Mouse (Mus musculus) embryonic facial prominence, embryonic 15.5 days (tissue): Measurements from ENCODE around the gene Rpl10a. TPM values are rescaled to one million over a fixed set of nuclear protein-coding genes. Genes with fewer than 3 reads are reported as not detected.

Experiments
- polyA plus RNA-seq: library from polyadenylated mRNA; unstranded; fragments of >200 nt; fragmentation: Nextera tagmentation; extraction: Ambion mirVana; gene quantifications from 2 replicates; pipeline ENCODE4 v1.2.1, GENCODE M21; 2015

The Rpl10a gene
- polyA plus RNA-seq, 1 experiment from 2014 or later: 681 TPM

Other genes starting within 250 kb of the Rpl10a start
- 4.7 and 9.0 TPM in 2 replicates for gene Tcp11, start 247.8 kb upstream of the Rpl10a start, polyA plus RNA-seq
- gene Scube3, start 186.3 kb upstream of the Rpl10a start, polyA plus RNA-seq: 6.6 and 6.9 TPM in 2 replicates
- gene Zfp523, start 151.3 kb upstream of the Rpl10a start, polyA plus RNA-seq: 43.0 and 44.7 TPM in 2 replicates
- 18.4 and 19.8 TPM in 2 replicates for gene Def6, start 120.7 kb upstream of the Rpl10a start, polyA plus RNA-seq
- 3.2 and 4.0 TPM in 2 replicates for gene Ppard, start 95.8 kb upstream of the Rpl10a start, polyA plus RNA-seq
- gene Fance, start 15.0 kb upstream of the Rpl10a start, polyA plus RNA-seq: 37.6 and 38.5 TPM in 2 replicates
- 17.9 and 18.8 TPM in 2 replicates for gene Tead3, start 22.3 kb downstream of the Rpl10a start, polyA plus RNA-seq
- gene Tulp1, start 36.8 kb downstream of the Rpl10a start, polyA plus RNA-seq: 5.1 and 5.8 TPM in 2 replicates
- 35.8 and 36.5 TPM in 2 replicates for gene Fkbp5, start 189.1 kb downstream of the Rpl10a start, polyA plus RNA-seq
- not detected in 2 replicates for gene Armc12, start 202.3 kb downstream of the Rpl10a start, polyA plus RNA-seq
- gene Clpsl2, start 220.9 kb downstream of the Rpl10a start, polyA plus RNA-seq: not detected in 2 replicates
- gene Clps, start 232.3 kb downstream of the Rpl10a start, polyA plus RNA-seq: not detected in 2 replicates
- gene Lhfpl5, start 247.2 kb downstream of the Rpl10a start, polyA plus RNA-seq: 0.59 and 0.64 TPM in 2 replicates